Mouse (Mus musculus): Measurements from ENCODE around the gene Gm13090. TPM values are rescaled to one million over a fixed set of nuclear protein-coding genes. Genes with fewer than 3 reads are reported as not detected.
A peak's percentile ranks its signal among the peaks of the same experiment; 100 is the strongest.

Gm13090 gene
- total and polyA plus RNA-seq, 2 experiments from 2014 or later, result 0.26 TPM; not detected in 1

- H3K9me3 ChIP-seq (replicated peaks; ENCODE audit: control insufficient read depth, low read length), result no peaks in the 10 kb centered on the region
- no peak overlapping the region for H3K9ac ChIP-seq (replicated peaks; ENCODE audit: low read depth, low read length)
- no peak overlapping the region for H3K4me2 ChIP-seq (ENCODE audit: low read depth, low read length)
- DNase-seq (ENCODE audit: low spot score) (no peak), ATAC-seq (ENCODE audit: insufficient read depth, low read depth) (no peak)
- H3K4me1 ChIP-seq (ENCODE audit: control insufficient read depth, insufficient read depth), result peaks cover 4% of the 10 kb centered on the region; the same call in 1 of the 2 replicates
- H3K27ac ChIP-seq (ENCODE audit: low read depth), result no peak overlapping the region
- TF ChIP-seq EP300 (IDR thresholded peaks at IDR 0.05; ENCODE audit: low read depth) (no peak), CTCF (IDR thresholded peaks at IDR 0.05; ENCODE audit: low read depth) (no peak)
- no peak overlapping the region for H3K4me3 ChIP-seq (ENCODE audit: low read depth, low read length)
- H3K27me3 ChIP-seq (ENCODE audit: control insufficient read depth, insufficient read depth, low read length), result no peaks in the 10 kb centered on the region
- WGBS, result 81% methylated on average over 3 of the region's 3 CpGs
- no peaks in the 10 kb centered on the region for H3K36me3 ChIP-seq (replicated peaks; ENCODE audit: control insufficient read depth, insufficient read depth, low read length)
These were observed 29.5 kb downstream of the Gm13090 start for GRCm38 (mm10) chr4:151118883-151119282.

DNA sequence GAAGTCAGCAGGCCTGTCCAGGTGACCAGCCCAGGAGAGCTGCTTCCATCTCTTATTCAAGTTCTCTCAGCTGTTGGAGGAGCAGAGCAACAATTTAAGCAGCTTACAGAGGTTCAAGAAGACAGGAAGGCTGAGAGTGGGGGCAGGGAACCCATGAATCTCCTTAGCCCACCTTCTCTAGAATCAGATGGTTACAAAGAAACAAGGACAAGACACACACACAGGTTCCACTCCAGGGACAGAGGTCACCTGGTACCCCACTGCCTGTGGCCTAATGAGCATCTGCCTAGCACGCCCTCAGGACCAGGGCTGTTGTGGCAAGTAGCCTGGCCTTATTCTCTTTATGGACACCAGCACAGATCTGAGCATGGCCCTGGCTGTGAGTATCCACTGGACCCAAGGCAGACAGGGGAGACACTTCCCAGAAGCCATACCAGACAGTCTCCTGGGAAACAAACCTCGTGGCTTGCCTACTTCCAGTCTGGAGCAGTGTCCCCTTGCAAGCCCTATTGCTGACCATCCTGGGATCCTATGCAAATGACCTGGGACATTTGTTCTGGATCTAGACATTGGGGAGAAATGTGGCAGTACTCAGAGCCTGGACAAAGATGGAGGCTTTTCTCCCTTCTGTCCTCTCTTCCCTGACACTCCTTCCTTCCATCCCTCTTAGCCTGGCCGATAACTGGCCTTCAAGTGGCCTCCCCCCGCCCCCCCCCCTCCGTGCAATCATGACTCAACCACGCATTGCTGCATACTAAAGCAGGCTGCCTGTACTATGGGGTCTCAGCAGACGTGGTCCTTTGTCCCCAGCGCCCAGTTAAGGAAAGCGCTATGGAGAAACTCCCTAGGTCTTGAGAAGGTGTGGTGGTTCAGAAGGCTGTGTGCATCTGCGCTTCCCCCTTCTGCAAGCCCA, 38.5 kb downstream of the Gm13090 start:
- 13% methylated on average over 10 of the region's 10 CpGs for WGBS

GRCm38 (mm10) chr4:151128641-151129541, 39.5 kb downstream of the Gm13090 start:
- peaks cover 13% of the 10 kb centered on the region for H3K4me1 ChIP-seq (ENCODE audit: control insufficient read depth, insufficient read depth)
- peaks cover 9% of the 10 kb centered on the region; the same call in 1 of the 2 replicates for H3K27me3 ChIP-seq (ENCODE audit: control insufficient read depth, insufficient read depth, low read length)
- ATAC-seq (ENCODE audit: insufficient read depth, low read depth) (peak; percentile 83), DNase-seq (ENCODE audit: low spot score) (peak; percentile 86)
- H3K9ac ChIP-seq (replicated peaks; ENCODE audit: low read depth, low read length), result peak overlapping the region; percentile 52
- peak; percentile 58 for TF ChIP-seq CTCF (IDR thresholded peaks at IDR 0.05; ENCODE audit: low read depth)
- TF ChIP-seq EP300 (IDR thresholded peaks at IDR 0.05; ENCODE audit: low read depth), result no peak; the same call in 1 of the 2 replicates
- no peaks in the 10 kb centered on the region for H3K36me3 ChIP-seq (replicated peaks; ENCODE audit: control insufficient read depth, insufficient read depth, low read length)
- H3K4me3 ChIP-seq (ENCODE audit: low read depth, low read length), result peak overlapping the region; percentile 59
- no peaks in the 10 kb centered on the region for H3K9me3 ChIP-seq (replicated peaks; ENCODE audit: control insufficient read depth, low read length)
- peak overlapping the region; percentile 76 for H3K27ac ChIP-seq (ENCODE audit: low read depth)
- WGBS, result under 1% methylated on average over 69 of the region's 69 CpGs
- H3K4me2 ChIP-seq (ENCODE audit: low read depth, low read length), result peak overlapping the region; percentile 93

More for the DNA sequence above, 38.5 kb downstream of the Gm13090 start:
- peak overlapping the region; percentile 52 for H3K9ac ChIP-seq (replicated peaks; ENCODE audit: low read depth, low read length)
- peak; percentile 24 for ATAC-seq (ENCODE audit: insufficient read depth, low read depth)
- no peaks in the 10 kb centered on the region for H3K9me3 ChIP-seq (replicated peaks; ENCODE audit: control insufficient read depth, low read length)
- TF ChIP-seq EP300 (IDR thresholded peaks at IDR 0.05; ENCODE audit: low read depth), result no peak
- no peak for TF ChIP-seq CTCF (IDR thresholded peaks at IDR 0.05; ENCODE audit: low read depth)
- peaks cover 17% of the 10 kb centered on the region for H3K4me1 ChIP-seq (ENCODE audit: control insufficient read depth, insufficient read depth)
- peak overlapping the region; percentile 76 for H3K27ac ChIP-seq (ENCODE audit: low read depth)
- H3K4me3 ChIP-seq (ENCODE audit: low read depth, low read length), result peak overlapping the region; percentile 59
- H3K4me2 ChIP-seq (ENCODE audit: low read depth, low read length), result peak overlapping the region; percentile 93
- DNase-seq (ENCODE audit: low spot score), result no peak
- 0 out of 2 replicates have a peak, but pooled peaks cover 9% of the 10 kb centered on the region for H3K27me3 ChIP-seq (ENCODE audit: control insufficient read depth, insufficient read depth, low read length)
- H3K36me3 ChIP-seq (replicated peaks; ENCODE audit: control insufficient read depth, insufficient read depth, low read length), result no peaks in the 10 kb centered on the region

DNA sequence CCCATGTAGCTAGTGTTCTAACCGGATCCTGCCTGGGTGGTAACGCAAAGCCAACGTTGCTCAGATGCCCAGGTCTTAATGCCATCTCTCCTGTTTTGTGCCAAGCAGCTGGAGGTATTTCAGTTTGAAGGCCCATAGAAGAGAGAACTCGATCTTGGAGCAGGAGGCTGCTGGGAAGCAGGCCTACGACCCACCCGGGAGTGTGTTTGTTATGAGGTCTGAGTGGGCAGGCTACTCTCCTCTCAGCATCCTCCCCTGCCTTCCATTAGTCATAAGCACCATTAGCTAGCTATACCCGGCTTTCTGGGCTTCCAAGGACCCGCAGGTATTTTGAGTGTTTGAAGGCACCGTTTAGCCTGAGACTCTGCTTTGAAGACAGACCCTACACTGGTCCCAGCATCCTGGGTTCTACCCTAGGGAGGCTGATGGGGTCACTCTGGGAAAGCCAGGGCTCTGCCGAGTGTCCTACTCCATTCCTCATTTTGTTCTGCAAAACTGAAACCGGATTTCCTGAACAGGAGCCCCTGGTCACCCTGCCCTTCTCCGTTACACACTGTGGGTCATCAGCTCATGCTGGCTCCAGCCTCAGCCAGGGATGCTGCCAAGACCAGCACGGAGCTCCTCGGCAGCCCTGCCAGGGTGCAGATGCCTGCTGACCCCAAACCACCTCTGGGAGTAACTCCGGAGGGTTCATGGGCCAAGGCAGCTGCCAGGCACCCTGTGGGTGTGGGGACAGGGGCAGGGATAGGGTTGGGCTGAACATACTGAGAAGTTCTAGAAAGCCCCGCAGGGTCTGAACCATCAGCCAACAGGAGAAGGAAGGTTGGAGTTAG, 40.6 kb downstream of the Gm13090 start:
- Histone ChIP-seq H3K9me3 (replicated peaks; ENCODE audit: control insufficient read depth, low read length) (no peaks in the 10 kb centered on the region), H3K9ac (replicated peaks; ENCODE audit: low read depth, low read length) (no peak overlapping the region), H3K27me3 (ENCODE audit: control insufficient read depth, insufficient read depth, low read length) (peaks cover 9% of the 10 kb centered on the region; the same call in 1 of the 2 replicates), H3K4me2 (ENCODE audit: low read depth, low read length) (peak overlapping the region; percentile 93; the same call in 1 of the 2 replicates), H3K4me3 (ENCODE audit: low read depth, low read length) (no peak overlapping the region; the same call in 1 of the 2 replicates), H3K4me1 (ENCODE audit: control insufficient read depth, insufficient read depth) (peaks cover 9% of the 10 kb centered on the region), H3K27ac (ENCODE audit: low read depth) (no peak overlapping the region), H3K36me3 (replicated peaks; ENCODE audit: control insufficient read depth, insufficient read depth, low read length) (no peaks in the 10 kb centered on the region)
- whole genome bisulfite sequencing, result 63% methylated on average over 16 of the region's 16 CpGs
- DNase-seq (ENCODE audit: low spot score), result no peak
- ATAC-seq (ENCODE audit: insufficient read depth, low read depth), result no peak
- TF ChIP-seq CTCF (IDR thresholded peaks at IDR 0.05; ENCODE audit: low read depth) (no peak), EP300 (IDR thresholded peaks at IDR 0.05; ENCODE audit: low read depth) (no peak)

All from heart, postnatal 0 days (tissue).